Mouse (Mus musculus) embryonic facial prominence, embryonic 13.5 days (tissue): ENCODE data around the gene Amotl2. TPM values are rescaled to one million over a fixed set of nuclear protein-coding genes. Genes with fewer than 3 reads are reported as not detected.
A peak's percentile ranks its signal among the peaks of the same experiment; 100 is the strongest.
"Not testable (repeated sequence)": the region's sequence is repeated elsewhere in the genome, so short reads cannot be mapped to it uniquely, and the experiment has no call there.

ENCODE experiments used
- ATAC-seq: fragments of 200-750 bp; cut with Nextera tagmentation; 2 replicates; pipeline ENCODE4 v1.8.0; 2017; ENCODE audit warnings: low read depth; ENCODE audit not compliant: insufficient number of reproducible peaks, insufficient read depth, low FRiP score, low TSS enrichment
- H3K27ac ChIP-seq: fragments of 300-500 bp; sonication (generic); 2 replicates; pipeline ENCODE4 v1.5.1; 2015; ENCODE audit warnings: moderate library complexity, mild to moderate bottlenecking, inconsistent platforms
- H3K27me3 ChIP-seq: fragments of 300-500 bp; sonication (generic); 2 replicates; pipeline ENCODE4 v1.6.1; 2015; ENCODE audit warnings: mild to moderate bottlenecking, inconsistent platforms
- H3K36me3 ChIP-seq: fragments of 300-500 bp; sonication (generic); 2 replicates; pipeline ENCODE4 v1.6.1; 2015; ENCODE audit warnings: mild to moderate bottlenecking, inconsistent platforms
- H3K4me1 ChIP-seq: fragments of 300-500 bp; sonication (generic); 2 replicates; pipeline ENCODE4 v1.6.1; 2015; ENCODE audit warnings: inconsistent platforms
- H3K4me2 ChIP-seq: fragments of 300-500 bp; sonication (generic); 2 replicates; pipeline ENCODE4 v1.6.1; 2015; ENCODE audit warnings: moderate library complexity, mild to moderate bottlenecking, inconsistent platforms
- H3K4me3 ChIP-seq: fragments of 300-500 bp; sonication (generic); 2 replicates; pipeline ENCODE4 v1.5.1; 2015; ENCODE audit warnings: mild to moderate bottlenecking, inconsistent platforms
- H3K9ac ChIP-seq: fragments of 300-500 bp; sonication (generic); 2 replicates; pipeline ENCODE4 v1.6.1; 2015; ENCODE audit warnings: mild to moderate bottlenecking, inconsistent platforms
- H3K9me3 ChIP-seq: fragments of 300-500 bp; sonication (generic); 2 replicates; pipeline ENCODE4 v1.6.1; 2016; ENCODE audit warnings: inconsistent platforms
- WGBS: fragments of 180-500 bp; shearing (Covaris S2); methylation state at CpG from one replicate; pipeline ENCODE4 v1.1.7; 2015; ENCODE audit warnings: mixed read lengths; 5-methylcytosine and 5-hydroxymethylcytosine counted together
- polyA plus RNA-seq: library from polyadenylated mRNA; unstranded; fragments of >200 nt; fragmentation: Nextera tagmentation; extraction: Ambion mirVana; gene quantifications from 2 replicates; pipeline ENCODE4 v1.2.1, GENCODE M21; 2015

Gene Amotl2
- polyA plus RNA-seq, 1 experiment from 2014 or later = 55.8 TPM

DNA sequence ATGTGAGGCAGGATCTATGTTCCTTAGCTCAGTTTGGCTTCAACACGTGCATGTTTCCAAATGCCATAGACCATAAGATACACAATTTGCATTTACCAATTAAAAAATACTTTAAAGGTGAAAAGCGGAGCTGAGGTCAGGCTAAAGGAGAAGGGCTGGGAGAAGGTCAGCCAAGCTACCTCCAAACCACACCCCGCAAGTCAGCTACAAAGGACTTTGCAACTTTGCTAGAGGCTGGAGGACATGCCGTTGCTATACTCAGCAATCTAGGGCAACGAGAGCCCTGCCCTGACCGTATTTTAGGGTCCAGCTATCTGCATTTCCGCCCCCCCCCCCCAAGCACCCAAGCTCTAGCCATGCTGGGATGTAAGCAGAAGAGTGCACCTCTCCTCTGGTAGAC is 45.1 kb downstream of the Amotl2 start:
- 89% methylated on average over 7 of the region's 7 CpGs for WGBS
- no peaks in the 10 kb centered on the region for H3K36me3 ChIP-seq
- H3K27ac ChIP-seq = no peak overlapping the region
- H3K9ac ChIP-seq = no peak overlapping the region
- no peak for ATAC-seq
- no peaks in the 10 kb centered on the region for H3K9me3 ChIP-seq
- H3K4me3 ChIP-seq = no peak overlapping the region
- H3K27me3 ChIP-seq = no peaks in the 10 kb centered on the region
- no peak overlapping the region for H3K4me2 ChIP-seq
- H3K4me1 ChIP-seq = peaks cover 22% of the 10 kb centered on the region

DNA sequence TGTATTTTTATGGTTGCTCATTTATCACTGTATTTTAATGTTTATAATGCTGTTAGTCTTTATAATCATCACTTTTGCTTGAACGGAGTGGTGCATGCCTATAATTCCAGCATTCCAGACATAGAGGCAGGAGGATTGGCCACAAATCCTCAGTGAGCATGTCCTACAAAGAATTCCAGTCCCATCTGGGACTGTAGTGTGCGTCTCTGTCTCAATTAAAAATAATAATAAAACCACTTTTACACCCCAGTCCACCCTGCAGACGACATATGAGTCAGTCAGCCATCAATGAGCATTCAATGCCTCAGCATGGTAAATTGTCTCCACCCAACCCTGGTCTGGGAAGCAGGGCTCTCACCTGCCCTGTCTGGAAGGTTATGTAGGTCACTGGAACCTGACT is 46.4 kb downstream of the Amotl2 start:
- H3K27ac ChIP-seq = 0 out of 2 replicates have a peak overlapping the region, but pooled peaks have one; percentile 2
- H3K36me3 ChIP-seq = no peaks in the 10 kb centered on the region
- no peak for ATAC-seq
- WGBS = 43% methylated on average over 3 of the region's 3 CpGs
- no peak overlapping the region for H3K4me2 ChIP-seq
- H3K4me3 ChIP-seq = no peak overlapping the region
- H3K4me1 ChIP-seq = peaks cover 28% of the 10 kb centered on the region
- H3K9ac ChIP-seq = no peak overlapping the region
- no peaks in the 10 kb centered on the region for H3K27me3 ChIP-seq
- no peaks in the 10 kb centered on the region for H3K9me3 ChIP-seq

DNA sequence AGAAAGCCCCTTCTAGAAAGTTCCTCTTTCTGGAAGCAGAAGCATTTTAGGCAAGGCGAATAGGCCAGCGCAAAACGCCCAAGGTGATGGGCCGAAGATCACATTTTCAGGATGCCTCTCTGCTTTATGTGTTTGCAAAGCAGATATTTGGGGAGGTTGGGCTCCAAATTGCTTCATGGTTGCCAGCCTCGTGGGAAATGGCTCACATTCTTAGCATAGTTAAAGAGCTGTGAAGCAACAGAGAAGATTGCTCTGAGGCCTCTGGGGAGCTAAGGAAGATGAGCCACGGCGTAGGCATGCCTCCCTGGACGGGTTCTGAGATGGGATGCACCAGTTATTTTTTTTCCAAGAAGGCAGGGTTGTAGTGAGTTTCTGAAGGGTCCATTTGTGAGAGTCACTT is 47.0 kb downstream of the Amotl2 start:
- no peak for ATAC-seq
- no peaks in the 10 kb centered on the region for H3K9me3 ChIP-seq
- H3K9ac ChIP-seq = no peak overlapping the region
- H3K27me3 ChIP-seq = no peaks in the 10 kb centered on the region
- no peaks in the 10 kb centered on the region for H3K36me3 ChIP-seq
- no peak overlapping the region for H3K4me2 ChIP-seq
- WGBS = 44% methylated on average over 8 of the region's 8 CpGs
- no peak overlapping the region for H3K4me3 ChIP-seq
- 0 out of 2 replicates have a peak overlapping the region, but pooled peaks have one; percentile 2 for H3K27ac ChIP-seq
- peaks cover 28% of the 10 kb centered on the region for H3K4me1 ChIP-seq

DNA sequence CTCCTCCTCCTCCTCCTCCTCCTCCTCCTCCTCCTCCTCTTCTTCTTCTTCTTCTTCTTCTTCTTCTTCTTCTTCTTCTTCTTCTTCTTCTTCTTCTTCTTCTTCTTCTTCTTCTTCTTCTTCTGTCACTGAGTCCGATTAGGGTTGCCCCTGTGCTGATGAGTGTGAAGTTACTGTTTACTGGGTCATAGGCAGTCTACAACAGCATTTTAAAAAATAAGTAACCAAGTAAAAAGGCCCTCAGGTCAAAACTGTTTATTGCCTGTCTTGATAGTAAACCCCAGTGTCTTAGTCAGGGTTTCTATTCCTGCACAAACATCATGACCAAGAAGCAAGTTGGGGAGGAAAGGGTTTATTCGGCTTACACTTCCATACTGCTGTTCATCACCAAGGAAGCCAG is 48.1 kb downstream of the Amotl2 start:
- ATAC-seq, H3K4me3 ChIP-seq, H3K27ac ChIP-seq, H3K4me2 ChIP-seq, H3K9ac ChIP-seq, H3K27me3 ChIP-seq, H3K9me3 ChIP-seq, H3K36me3 ChIP-seq: not testable (repeated sequence)
- 100% methylated on average over 2 of the region's 2 CpGs for WGBS
- H3K4me1 ChIP-seq = peaks cover 30% of the 10 kb centered on the region

DNA sequence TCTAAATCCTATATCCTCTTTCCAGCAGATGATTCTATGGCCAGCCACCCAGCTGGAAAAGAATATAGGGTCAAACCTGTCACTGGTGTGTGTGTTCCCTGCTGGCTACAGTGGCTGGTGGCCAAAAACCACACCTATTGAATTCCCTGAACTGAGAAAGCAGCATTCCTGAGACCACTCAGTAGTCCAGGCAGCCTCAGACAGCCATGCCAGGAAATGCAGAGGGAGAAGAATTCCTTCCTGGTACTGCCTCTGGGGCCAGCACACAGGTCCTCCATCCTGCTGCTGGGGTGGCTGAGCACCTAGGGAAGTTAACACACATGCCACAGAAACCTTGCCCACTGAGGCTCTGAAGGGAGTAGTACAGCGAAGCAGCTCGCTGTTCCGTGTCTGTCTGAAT is 50.3 kb downstream of the Amotl2 start:
- Histone ChIP-seq H3K4me2 (no peak overlapping the region), H3K4me3 (no peak overlapping the region), H3K9me3 (no peaks in the 10 kb centered on the region), H3K27me3 (no peaks in the 10 kb centered on the region), H3K36me3 (no peaks in the 10 kb centered on the region), H3K4me1 (peaks cover 39% of the 10 kb centered on the region), H3K27ac (peak overlapping the region; percentile 28; the same call in 1 of the 2 replicates), H3K9ac (no peak overlapping the region)
- 73% methylated on average over 3 of the region's 3 CpGs for WGBS
- no peak for ATAC-seq

DNA sequence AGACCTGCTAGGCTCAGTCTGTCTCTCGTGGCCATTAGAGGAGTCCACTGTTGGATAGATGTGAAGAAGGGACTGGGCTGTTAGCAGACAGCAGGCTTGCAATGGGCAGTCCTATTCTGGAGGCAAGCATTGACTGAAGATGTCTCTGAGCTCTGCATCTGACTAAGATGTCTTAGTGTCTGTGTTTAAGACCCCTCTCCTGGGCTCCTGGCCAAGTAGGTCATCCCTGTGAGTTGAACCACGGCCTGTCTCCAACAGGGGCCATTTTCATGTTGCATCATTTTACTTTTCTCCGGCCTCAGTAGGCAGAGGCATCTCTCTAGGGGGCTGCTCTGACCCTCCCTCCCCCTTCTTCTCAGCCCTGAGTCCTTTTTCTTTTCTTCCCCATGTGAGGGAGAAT is 52.8 kb downstream of the Amotl2 start:
- H3K9ac ChIP-seq = no peak overlapping the region
- H3K4me2 ChIP-seq = no peak overlapping the region
- peaks cover 28% of the 10 kb centered on the region for H3K4me1 ChIP-seq
- no peak overlapping the region for H3K4me3 ChIP-seq
- H3K36me3 ChIP-seq = no peaks in the 10 kb centered on the region
- no peaks in the 10 kb centered on the region for H3K9me3 ChIP-seq
- WGBS = 43% methylated on average over 3 of the region's 3 CpGs
- ATAC-seq = no peak
- H3K27ac ChIP-seq = peak overlapping the region; percentile 48
- H3K27me3 ChIP-seq = no peaks in the 10 kb centered on the region

DNA sequence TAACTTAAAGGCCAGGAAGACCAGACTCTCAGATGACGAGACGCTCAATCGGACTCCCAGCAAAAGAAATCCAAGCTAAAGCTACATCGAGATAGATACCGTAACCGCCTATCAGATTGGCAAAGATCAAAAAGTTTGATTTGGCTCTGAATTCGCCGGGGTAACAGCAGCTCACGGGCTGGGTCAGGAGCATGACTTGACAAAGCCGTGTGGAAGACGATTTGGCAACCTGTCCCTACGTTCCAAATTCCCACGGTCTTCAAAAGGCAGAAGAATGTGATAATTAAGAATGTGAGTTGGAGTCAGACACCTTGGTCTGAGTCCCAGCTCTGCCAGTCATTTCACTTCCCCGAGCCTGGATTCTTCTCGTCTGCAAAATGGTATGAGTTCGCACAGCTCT is 53.7 kb downstream of the Amotl2 start:
- H3K9me3 ChIP-seq = no peaks in the 10 kb centered on the region
- WGBS = 72% methylated on average over 16 of the region's 16 CpGs

DNA sequence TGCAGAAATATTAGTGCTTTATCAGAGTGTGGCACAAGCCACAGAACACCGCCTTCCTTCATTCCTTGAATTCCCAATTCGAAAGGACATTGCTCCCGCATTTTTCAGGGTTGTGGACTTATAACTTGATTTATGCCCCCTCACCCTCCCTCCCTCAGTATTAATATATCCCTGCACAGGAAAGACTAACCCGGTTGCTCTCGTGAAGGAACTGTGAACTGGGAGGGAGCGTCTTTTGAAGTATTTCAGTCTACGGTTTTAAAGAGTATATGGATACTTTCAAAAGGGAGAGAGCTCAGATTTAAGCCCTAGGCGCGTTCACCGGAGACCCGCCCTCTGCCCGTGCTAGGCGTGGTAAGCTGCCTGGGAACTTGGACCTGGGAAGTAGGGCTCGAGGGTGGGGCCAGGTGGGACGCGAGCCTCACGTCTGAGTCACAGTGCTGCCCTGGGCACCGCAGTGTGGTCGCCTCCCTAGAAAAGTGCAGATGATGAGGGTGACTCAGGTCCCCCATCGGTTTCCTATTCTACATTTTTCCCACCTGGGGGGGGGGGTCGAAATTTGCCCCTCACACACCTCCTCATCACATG is 54.9 kb downstream of the Amotl2 start:
- Histone ChIP-seq H3K9me3 (no peaks in the 10 kb centered on the region), H3K4me2 (peak overlapping the region; percentile 31), H3K4me1 (peaks cover 31% of the 10 kb centered on the region), H3K9ac (no peak overlapping the region), H3K4me3 (no peak overlapping the region), H3K27me3 (no peaks in the 10 kb centered on the region), H3K36me3 (no peaks in the 10 kb centered on the region), H3K27ac (no peak overlapping the region)
- WGBS = 31% methylated on average over 21 of the region's 21 CpGs
- ATAC-seq = no peak

More for the DNA sequence above, 53.7 kb downstream of the Amotl2 start:
- Histone ChIP-seq H3K4me1 (peaks cover 31% of the 10 kb centered on the region), H3K4me3 (no peak overlapping the region), H3K36me3 (no peaks in the 10 kb centered on the region), H3K27ac (no peak overlapping the region), H3K9ac (no peak overlapping the region), H3K4me2 (no peak overlapping the region), H3K27me3 (no peaks in the 10 kb centered on the region)
- no peak for ATAC-seq

DNA sequence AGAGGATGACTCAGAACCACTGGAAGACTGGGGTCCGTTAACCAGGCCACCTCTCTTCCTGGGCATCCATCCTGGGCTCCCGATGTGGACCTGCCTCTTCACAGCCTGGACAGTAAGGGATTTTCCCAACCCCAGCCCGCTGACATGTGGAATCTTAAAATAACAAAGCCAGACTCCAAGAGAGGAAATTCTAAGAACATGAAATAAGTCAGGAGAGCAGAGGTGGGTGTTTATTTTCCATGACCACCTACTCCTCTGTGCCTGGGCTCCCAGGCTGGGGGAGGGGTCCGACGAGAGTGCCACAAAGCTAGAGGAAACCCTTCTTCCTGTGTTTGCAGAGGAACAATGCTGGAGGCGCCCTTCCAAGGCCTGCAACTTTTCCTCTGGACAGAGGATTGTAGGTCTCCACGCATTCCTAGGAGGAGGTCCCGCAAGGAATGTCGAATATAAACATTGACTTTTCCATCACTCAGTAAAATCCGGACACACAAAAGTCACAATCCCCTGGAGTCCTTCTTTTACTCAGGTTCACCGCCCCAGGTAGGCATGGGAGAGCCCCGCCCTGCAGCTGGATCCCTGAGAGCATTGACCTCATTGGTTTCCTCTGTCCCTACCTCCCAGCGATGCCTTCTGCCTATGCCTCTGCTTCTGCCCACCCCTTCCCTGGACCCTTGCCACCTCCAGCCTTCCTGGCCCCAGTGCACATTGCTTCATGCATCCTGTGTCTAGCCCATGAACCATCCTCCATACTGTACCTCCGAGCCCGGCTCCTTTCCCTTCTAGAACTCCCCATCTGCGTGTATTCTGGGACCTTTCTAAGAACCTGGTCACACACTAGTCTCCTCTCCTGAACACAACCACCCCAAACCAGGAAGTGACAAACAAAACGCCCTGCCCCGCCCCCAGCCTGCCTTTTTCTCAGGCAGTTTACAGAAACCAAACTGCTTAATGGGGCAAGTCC is 61.4 kb downstream of the Amotl2 start:
- no peaks in the 10 kb centered on the region for H3K27me3 ChIP-seq
- H3K27ac ChIP-seq = peak overlapping the region; percentile 64
- H3K4me2 ChIP-seq = no peak overlapping the region
- peaks cover 32% of the 10 kb centered on the region for H3K4me1 ChIP-seq
- 59% methylated on average over 18 of the region's 18 CpGs for WGBS
- ATAC-seq = no peak
- H3K36me3 ChIP-seq = no peaks in the 10 kb centered on the region
- H3K9ac ChIP-seq = no peak overlapping the region
- H3K9me3 ChIP-seq = no peaks in the 10 kb centered on the region
- H3K4me3 ChIP-seq = no peak overlapping the region

DNA sequence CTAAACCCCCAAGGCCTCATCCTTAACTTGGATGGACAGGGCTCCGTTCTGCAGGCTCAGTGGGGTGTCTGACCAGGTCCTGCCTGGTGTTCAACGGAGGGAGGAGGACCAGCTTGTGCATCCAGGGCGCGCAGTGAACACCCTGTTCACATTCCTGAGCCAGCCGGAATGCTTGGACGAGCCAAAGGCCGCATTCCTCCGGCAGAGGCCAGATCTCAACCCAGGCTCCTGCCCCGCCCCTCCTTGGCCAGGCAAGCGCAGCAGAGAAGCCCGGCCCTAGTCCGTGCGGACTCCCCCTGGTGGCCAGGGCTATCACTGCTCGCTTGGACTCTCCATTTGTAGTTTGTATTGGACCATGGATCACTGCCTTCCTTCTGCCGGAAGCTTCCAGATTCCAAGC is 63.0 kb downstream of the Amotl2 start:
- no peak overlapping the region for H3K9ac ChIP-seq
- H3K27ac ChIP-seq = no peak overlapping the region
- peaks cover 43% of the 10 kb centered on the region for H3K4me1 ChIP-seq
- H3K27me3 ChIP-seq = no peaks in the 10 kb centered on the region
- ATAC-seq = no peak
- no peak overlapping the region for H3K4me3 ChIP-seq
- no peaks in the 10 kb centered on the region for H3K36me3 ChIP-seq
- H3K9me3 ChIP-seq = no peaks in the 10 kb centered on the region
- no peak overlapping the region for H3K4me2 ChIP-seq
- WGBS = 10% methylated on average over 15 of the region's 15 CpGs
